Mouse (Mus musculus): Measurements from ENCODE around the gene Bank1. TPM values are rescaled to one million over a fixed set of nuclear protein-coding genes. Genes with fewer than 3 reads are reported as not detected.

Bank1 gene
- polyA plus RNA-seq (2017; shearing (Covaris generic)) = 10 to 100 TPM in 1 of 2 experiments, 1 to 10 TPM in 1; 7.3 to 11.8 TPM

DNA sequence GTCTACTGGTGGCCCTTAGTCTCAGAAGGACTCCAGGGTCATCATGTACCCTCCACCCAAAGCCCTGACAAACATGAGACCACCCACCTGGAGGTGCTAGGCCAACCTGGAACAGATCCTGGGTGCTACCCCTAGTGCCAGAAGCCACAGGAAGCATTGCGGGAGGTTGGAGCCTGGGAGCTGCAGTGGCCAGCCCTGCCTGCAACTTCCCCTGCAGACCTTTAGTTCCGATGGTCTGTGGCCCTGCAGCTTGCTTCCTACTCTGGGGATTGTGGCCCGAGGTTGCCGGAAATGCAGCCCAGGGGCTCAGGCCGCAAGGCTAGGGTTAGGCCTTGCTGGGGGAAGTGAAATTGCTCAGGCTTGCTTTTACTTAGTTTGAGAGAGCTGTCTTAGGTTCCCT lies at the start of gene Bank1:
Gene Bank1, minus strand, starts transcription at position 284 of the 400 bp plus-strand sequence.

Data from inflammation-experienced regulatory T-cells (primary cell).